Mouse (Mus musculus) small intestine, adult 2 months (tissue): Measurements from ENCODE around the gene Gm10153.

Experiments used
- CTCF ChIP-seq: fragments of 200-500 bp; IDR thresholded peaks from 2 replicates; pipeline ENCODE4 v1.5.1; 2012; ENCODE audit warnings: low read depth, mild to moderate bottlenecking, control low read depth, inconsistent platforms, low read length, moderate library complexity, mixed read lengths; ENCODE audit not compliant: insufficient replicate concordance, insufficient read length; ENCODE audit errors: extremely low read depth
- POLR2A ChIP-seq: fragments of 200-500 bp; IDR thresholded peaks from 2 replicates; pipeline ENCODE4 v1.6.1; 2012; ENCODE audit warnings: low read depth, mild to moderate bottlenecking, control low read depth, inconsistent platforms, low read length, moderate library complexity

DNA sequence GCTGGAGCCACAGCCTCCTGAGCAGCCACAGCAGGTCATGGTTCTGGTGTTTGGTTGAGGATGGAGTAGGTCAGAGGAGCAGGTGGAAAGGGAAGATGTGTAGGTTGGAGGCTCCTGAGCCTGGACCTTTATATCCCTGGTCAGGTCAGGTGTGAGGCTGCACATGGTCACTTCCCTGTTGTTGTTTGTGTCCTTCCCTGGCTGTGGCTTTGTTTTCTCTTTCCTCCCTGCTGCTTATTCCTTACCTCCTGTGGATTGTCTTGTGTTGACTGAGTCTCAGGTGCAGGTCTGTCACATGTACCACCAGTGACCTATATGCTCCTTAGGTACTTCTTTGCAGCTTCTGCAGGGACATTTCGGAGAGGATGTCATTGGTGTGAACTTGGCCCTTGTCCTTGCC lies 45.7 kb downstream of the Gm10153 start, which contains the start of gene Gm45337:
- TF ChIP-seq CTCF, result no peak
- no peak for TF ChIP-seq POLR2A
